Mouse (Mus musculus): ENCODE results near the gene Cyp46a1. TPM values are rescaled to one million over a fixed set of nuclear protein-coding genes. Genes with fewer than 3 reads are reported as not detected.

Cyp46a1 gene
- total RNA-seq, 2 experiments from 2014 or later = 0.41 to 0.44 TPM

DNA sequence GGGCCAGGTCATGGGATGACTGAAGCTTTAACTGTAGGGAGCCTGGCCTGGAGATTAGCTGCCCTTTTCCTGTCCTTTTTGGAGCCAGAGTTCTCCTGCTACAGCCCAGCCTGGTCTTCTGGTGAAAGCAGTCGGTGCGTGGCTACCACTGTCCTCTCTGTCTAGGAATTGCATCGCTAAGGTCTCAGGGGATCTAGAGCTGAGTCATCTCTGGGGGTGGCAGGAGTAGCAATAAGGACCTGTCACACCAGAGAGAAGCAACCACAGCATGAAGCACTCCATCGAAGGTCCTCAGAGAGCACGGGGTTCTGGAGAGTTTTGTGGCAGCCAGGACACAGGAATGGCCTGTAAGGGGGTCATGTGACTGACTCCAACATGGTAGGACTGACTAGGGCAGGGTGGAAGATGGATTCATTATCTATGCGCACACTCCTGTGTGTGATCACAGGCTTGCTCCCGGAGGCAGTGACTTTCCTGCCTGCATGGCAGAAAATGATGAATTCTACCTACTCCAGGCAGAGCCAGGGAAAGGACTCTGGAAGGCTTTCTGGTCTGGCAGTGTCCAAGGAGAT, 23.6 kb upstream of the Cyp46a1 start:
- no peak for DNase-seq
- intact Hi-C loops (cut with DNase I) = no loop called here

DNA sequence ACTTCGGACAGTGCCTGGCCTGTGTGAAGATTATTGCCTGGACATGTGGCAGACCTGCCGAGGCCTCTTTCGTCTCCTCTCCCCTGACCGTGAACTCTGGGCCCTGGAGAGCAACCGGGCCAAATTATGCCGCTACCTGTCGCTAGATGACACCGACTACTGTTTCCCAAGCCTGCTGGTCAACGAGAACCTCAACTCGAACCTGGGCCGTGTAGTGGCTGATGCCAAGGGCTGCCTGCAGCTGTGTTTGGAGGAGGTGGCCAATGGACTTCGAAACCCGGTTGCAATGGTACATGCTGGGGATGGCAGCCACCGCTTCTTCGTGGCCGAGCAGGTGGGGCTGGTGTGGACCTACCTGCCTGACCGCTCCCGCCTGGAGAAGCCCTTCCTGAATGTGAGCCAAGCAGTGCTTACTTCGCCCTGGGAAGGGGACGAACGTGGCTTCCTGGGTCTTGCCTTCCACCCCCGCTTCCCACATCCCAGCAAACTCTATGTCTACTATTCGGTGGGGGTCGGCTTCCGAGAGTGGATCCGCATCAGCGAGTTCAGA, 22.4 kb upstream of the Cyp46a1 start:
- no peak for DNase-seq
- intact Hi-C loops (cut with DNase I) = no loop called here

- DNase-seq = no peak
- intact Hi-C loops (cut with DNase I) = no loop called here
These were observed 21.7 kb upstream of the Cyp46a1 start for GRCm38 (mm10) chr12:108312432-108312851.

DNA sequence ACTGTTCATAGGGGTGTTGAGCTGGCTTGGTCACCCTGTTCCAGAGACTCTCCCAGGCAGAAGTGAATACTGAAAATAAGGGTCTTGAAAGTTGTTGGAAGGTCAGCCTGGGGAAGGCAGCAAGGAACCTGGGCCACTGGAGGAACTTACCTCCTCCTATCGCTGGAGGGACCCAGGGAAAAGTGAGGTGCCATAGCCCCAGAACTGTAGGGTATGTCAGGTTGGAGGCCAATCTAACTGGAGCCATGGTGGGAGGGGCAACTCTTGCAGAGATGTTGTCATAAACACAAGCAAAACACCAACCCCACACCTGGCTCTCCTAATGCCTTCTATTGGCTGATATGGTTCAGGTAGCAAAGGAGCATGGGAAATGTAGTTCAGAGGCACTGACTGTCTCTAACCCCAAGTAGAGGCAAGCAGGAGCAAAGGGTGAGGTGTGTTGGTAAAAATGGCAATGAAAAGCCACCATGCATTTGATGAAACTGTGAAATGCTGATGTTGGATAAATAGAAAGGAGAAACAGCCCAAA, 20.9 kb upstream of the Cyp46a1 start:
- no peak for DNase-seq
- intact Hi-C loops (cut with DNase I) = no loop called here

DNA sequence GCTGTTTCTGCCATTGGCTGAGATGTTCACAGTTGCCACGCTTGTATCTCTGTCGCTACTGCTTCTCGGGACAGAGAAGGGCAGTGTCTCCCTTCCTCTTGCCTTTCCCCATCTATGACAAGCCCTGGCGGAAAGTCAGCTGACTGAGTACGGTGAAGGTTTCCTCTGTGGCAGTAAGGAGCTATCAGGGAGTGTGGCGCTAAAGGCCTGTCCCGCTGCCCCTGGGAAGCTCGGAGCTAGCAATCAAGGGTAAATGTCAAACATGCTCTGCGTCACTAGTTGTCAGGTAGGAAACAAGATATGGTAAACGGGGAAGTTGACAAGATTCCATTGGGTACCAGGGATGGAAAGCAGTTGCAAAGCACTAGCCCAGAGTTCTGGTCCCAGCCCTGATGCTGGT, 18.4 kb upstream of the Cyp46a1 start:
- no peak for DNase-seq
- intact Hi-C loops (cut with DNase I) = no loop called here

- intact Hi-C loops (cut with DNase I) = no loop called here
- no peak for DNase-seq
These were observed 17.5 kb upstream of the Cyp46a1 start for GRCm38 (mm10) chr12:108316655-108317054.

DNA sequence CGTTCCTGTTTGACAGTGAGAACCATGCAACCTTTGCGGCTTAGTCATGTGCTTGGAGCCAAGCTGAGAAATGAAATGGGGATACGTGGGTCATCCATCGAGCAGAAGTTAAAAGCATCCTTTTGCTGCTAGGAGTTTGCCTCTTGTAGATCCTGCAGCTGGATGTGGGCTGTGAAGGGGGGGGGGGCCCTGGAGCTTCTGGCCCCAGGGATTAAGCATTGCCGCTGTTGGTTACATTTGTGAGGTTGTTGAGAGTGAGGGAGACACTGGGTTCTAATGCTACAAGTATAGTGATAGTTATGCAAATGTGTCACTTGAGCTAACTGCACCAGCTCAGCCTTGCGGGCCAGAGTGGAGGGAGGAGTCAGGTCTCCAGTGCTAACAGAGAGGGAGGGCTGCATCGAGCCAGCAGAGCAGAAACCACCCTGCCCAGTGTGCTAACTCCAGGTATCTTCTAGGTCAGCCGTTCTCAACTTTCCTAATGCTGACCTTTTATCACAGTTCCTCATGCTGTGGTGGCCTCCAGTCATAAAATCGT, 16.9 kb upstream of the Cyp46a1 start:
- no peak for DNase-seq
- intact Hi-C loops (cut with DNase I) = no loop called here

DNA sequence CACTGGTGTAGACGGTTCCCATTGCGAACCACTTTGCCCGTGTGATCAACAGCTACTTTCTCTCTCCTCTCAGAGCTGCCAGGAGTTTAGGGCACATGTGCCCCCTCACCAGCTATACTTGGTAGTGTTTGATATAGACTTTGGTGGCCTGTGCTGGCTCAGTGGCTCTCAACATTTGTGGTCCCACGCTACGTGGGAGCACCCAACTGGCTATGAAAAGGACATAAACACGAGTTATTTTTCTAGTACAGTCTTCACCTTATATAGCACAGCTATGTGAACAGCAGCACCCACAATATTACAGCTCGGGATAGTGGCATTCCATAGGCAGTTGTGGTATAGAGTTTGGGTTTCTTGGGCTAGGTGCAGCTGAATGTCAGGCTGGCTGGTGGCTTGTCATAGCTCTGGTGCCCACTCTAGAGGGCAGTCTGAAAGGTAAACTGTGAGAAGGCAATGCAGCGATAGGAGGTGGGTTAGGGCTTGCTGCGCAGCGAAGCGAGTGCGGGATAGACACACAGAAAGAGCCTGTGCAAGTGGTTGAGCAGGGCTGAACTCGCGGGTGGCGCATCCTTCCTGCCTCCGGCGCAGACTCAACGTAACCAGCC, 16.3 kb upstream of the Cyp46a1 start:
- intact Hi-C loops (cut with DNase I) = no loop called here
- DNase-seq = no peak

DNA sequence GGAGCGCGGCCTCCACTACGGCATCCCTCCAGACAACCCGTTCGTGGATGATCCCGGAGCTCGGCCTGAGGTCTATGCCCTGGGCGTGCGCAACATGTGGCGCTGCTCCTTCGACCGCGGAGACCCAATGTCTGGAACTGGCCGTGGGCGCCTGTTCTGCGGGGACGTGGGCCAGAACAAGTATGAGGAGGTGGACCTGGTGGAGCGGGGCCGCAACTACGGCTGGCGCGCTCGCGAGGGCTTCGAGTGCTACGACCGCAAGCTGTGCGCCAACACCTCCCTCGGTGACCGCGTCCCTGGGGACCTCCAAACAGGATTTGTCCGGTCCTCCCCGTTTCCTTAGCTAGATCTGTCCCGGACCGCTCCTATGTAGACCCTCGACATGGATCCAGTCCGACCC, 15.7 kb upstream of the Cyp46a1 start:
- intact Hi-C loops (cut with DNase I) = no loop called here
- DNase-seq = no peak

DNA sequence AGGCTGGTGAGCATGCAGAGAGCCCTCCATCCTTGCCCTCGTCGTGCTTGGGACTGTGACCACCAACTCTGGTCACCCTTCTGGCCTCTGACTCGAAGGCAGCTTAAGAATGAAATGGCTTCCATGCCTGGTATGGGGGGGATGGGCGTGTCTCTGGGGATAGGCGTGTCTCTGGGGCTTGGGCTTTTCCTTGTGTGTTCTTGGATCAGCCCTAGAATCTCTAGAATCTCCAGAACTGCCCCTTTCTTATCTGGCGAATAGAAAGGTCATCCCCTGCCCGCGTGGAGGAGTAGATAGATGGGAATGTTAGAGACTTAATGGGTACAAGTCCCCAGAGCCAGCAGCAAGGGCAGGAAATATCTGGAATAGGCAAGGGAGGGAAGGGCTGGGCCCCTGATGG, 14.1 kb upstream of the Cyp46a1 start:
- intact Hi-C loops (cut with DNase I) = no loop called here
- DNase-seq = no peak

DNA sequence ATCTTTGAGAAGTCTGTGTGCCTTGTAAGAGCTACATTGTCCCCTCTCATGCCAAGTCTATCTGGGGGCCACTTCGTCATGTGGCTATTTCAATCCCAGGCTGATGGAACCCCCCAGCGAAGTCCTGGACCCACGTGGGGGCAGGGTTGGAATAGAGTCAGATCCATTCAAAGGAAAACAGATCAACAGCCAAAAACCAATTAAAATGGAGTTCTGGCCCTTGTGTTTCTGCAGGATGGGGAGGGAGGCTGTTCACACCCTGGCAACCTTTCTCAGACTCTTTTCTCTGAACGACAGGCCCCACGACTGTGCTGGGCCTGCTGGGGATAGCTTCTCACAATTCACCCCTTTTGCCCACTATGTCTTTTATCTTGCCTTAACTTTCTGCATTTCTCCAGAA, 7.8 kb upstream of the Cyp46a1 start:
- intact Hi-C loops (cut with DNase I) = no loop called here
- no peak for DNase-seq

DNA sequence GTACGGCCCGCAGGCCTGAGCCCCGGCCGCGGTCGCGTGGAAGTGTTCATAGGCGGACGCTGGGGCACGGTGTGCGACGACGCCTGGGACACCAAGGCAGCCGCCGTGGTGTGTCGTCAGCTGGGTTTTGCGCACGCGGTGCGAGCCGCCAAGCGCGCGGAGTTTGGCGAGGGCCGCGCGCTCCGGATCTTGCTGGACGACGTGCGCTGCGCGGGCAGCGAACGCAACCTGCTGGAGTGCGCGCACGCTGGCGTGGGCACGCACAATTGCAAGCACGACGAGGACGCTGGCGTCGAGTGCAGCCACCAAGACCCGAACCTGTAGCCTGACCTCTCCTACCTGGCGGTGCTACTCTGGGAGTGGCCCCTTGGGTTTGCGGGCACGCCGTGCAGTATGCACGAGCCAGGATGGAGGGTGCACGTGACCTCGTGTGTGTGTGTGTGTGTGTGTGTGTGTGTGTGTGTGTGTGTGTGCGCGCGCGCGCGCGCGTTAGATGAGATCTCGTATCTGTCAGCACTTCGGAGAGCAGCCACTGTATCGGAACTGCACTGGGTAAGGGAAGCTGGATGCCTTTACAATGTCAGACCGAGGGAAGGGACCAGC, 6.2 kb upstream of the Cyp46a1 start:
- DNase-seq = no peak
- intact Hi-C loops (cut with DNase I) = no loop called here

DNA sequence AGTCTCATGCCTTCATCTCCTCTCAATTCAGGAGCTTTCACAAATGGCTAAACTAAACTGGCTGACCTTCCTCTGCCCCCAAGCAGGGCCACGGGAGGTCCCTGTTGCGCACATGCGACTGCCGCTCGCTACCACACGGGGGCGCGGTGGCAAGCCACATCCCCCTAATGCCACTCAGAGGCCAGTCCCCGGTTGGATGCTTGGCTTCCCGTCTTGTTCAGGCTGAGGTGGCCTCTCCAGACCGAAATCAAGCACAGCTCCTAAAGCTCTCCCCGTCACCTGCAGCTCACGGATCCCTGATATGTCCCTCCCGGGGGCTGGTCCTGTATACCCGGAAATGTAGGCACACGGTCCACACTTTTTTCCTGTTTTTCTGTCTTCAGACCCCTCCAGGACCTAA, 1.1 kb upstream of the Cyp46a1 start:
- intact Hi-C loops (cut with DNase I) = no loop called here
- peak; percentile 88 to 89 for DNase-seq

- DNase-seq = peak in 1 of 2 experiments; percentile 43
- intact Hi-C loops (cut with DNase I) = no loop called here
These were observed 699 bp upstream of the Cyp46a1 start for GRCm38 (mm10) chr12:108333481-108333882.

DNA sequence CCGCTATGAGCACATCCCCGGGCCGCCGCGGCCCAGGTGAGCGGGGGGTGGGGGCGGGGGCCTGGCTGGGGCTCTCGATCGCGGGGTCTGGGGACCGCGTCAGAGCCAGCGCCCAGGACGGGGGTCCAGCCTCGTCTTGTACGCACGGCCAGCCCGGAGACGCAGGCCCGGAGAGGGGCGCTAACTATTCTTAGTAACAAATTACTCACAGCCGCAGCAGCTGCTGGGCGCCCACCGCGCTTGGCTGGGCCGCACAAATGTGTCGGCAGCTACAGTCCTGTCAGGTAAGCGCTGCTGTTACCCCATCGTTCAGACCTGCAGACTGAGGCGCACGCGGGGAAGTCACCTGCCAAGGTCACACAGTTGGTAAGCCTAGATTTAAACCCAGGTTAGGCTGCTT, 348 bp downstream of the Cyp46a1 start:
- intact Hi-C loops (cut with DNase I) = no loop called here
- DNase-seq = no peak

DNA sequence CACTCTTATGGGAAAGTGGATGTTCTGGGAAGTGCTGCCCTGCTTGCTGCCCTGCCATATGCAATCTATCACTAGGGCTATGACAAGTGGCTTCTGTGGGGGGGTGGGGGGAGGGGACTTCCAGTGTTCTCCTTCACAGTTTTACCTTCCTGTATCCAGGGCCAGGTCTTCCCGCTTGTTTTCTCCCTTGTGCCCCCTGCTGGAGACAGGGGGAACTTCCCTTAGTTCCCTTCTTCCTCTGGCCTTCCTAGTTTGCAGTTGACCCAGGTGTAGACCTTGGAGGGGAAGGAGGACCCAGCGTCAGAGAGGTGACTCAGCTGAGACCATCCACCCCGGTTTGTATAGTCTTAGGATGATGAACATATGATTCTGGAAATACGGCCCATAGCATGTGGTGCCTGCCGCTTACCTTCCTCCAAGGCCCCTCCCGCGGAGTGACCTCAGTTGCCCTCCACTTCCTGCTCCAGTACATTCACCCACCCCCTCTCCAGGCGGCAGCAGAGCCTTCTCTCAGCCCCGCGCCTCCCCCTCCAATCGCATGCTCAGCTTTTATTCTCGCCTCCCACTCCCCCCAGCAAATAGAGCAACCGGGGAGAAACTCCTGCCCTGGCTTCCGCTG, 4.5 kb downstream of the Cyp46a1 start:
- peak; percentile 24 to 44 for DNase-seq

GRCm38 (mm10) chr12:108348151-108348550, 14.0 kb downstream of the Cyp46a1 start:
- intact Hi-C loops (cut with DNase I) = no loop called here
- no peak for DNase-seq

More for the DNA sequence above, 4.5 kb downstream of the Cyp46a1 start:
- intact Hi-C loops (cut with DNase I) = no loop called here

DNA sequence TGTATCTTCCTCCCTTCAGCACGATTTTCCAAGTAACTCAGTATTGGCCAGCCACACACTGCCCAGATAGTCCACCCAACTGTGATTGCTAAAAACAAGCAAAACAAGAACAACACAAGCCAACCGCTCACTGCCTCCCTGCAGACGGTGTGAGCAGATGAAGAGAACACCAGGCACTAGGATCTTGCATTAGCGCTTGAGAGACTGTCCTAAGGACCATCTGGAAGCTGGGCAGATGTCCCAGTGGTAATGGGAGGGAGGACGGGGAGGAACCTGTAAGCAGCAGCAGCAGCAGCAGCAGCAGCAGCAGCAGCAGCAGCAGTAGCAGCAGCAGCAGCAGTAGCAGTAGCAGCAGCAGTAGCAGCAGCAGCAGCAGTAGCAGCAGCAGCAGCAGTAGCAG, 14.8 kb downstream of the Cyp46a1 start:
- intact Hi-C loops (cut with DNase I) = no loop called here
- DNase-seq = no peak

DNA sequence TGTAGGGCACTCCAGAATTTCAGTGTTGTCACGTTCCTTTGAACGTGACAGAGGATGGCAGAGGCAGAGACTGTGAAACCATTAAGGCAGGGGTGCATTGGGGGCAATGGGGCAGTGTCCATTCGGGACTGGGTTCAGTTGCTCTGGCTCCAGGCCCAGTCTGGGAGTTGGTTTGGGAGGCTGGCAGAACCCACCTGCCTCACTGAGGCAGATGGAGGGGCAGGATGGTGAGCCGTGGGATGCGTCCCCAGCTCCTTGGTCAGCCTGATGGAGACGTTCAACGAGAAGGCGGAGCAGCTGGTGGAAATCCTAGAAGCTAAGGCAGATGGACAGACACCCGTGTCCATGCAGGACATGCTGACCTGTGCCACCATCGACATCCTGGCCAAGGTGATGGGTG, 16.8 kb downstream of the Cyp46a1 start:
- no peak for DNase-seq
- intact Hi-C loops (cut with DNase I) = no loop called here

- DNase-seq = no peak
- intact Hi-C loops (cut with DNase I) = no loop called here
These were observed 18.4 kb downstream of the Cyp46a1 start for GRCm38 (mm10) chr12:108352371-108353136.

Measured in heart, postnatal 36 days (tissue).